Mouse (Mus musculus): ENCODE measurements around the gene Enah.

- TF ChIP-seq CTCF (IDR thresholded peaks at IDR 0.05; ENCODE audit: borderline replicate concordance, insufficient read depth, low read length) (no peak), POLR2A (IDR thresholded peaks at IDR 0.05; ENCODE audit: low read depth, low read length) (no peak)
These were observed 56.0 kb downstream of the Enah start for GRCm38 (mm10) chr1:181963827-181964226.

Data from embryonic fibroblast, embryonic 13.5 days (primary cell).